8 mouse cellular contexts compared by ENCODE assay signal in the genomic region with DNA sequence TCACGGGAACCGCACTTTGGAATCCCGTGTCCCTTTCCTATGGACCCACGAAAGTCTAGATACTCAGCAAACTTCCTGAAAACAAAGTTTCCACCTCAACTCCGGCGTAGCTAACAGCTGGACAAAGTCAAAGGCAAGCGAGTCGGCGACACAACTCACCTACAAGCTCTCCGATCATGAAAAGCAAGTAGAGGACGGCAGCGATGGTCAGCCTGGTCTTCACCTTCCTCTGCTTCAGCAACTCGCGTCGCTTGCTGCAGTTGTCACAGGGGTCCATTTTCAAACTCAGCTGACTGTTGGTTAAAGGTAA. TPM values are rescaled to one million over a fixed set of nuclear protein-coding genes. Genes with fewer than 3 reads are reported as not detected.
A peak's percentile ranks its signal among the peaks of the same experiment; 100 is the strongest.
DNase-seq lines count a peak whose midpoint lies in the region; ATAC-seq lines count a peak whose summit lies in the region.

No protein-coding gene starts in this region.

- H3K27ac ChIP-seq in embryonic facial prominence, embryonic 10.5 days (replicated peaks) = peak overlapping the region; percentile 87
- H3K27ac ChIP-seq in hindbrain, embryonic 13.5 days = no peak overlapping the region; the same call in 1 of the 2 replicates

- ATAC-seq in hindbrain, embryonic 13.5 days (ENCODE audit: low FRiP score) = no peak
- peak; percentile 16 for ATAC-seq in megakaryocyte progenitor cell, adult 5-6 weeks (replicated peaks; ENCODE audit: poor library complexity)

- peak overlapping the region; percentile 79 for H3K4me3 ChIP-seq in embryonic facial prominence, embryonic 10.5 days
- H3K4me3 ChIP-seq in hindbrain, embryonic 13.5 days = peak overlapping the region; percentile 79

- no peaks in the 10 kb centered on the region for H3K9me3 ChIP-seq in embryonic facial prominence, embryonic 10.5 days
- H3K9me3 ChIP-seq in hindbrain, embryonic 13.5 days = no peaks in the 10 kb centered on the region

- intact Hi-C loops in left cerebral cortex, postnatal 36 days (cut with DNase I) = loop anchor here (2.0 kb wide), 1 partner anchor 37 kb away; a partner anchor contains a TSS

- H3K9ac ChIP-seq in hindbrain, embryonic 13.5 days = peak overlapping the region; percentile 90

- H3K27me3 ChIP-seq in embryonic facial prominence, embryonic 10.5 days (replicated peaks; ENCODE audit: low read depth, poor library complexity, severe bottlenecking) = peaks cover 31% of the 10 kb centered on the region
- H3K27me3 ChIP-seq in hindbrain, embryonic 13.5 days = 0 out of 2 replicates have a peak, but pooled peaks cover 4% of the 10 kb centered on the region

- peak overlapping the region; percentile 85 for H3K4me2 ChIP-seq in hindbrain, embryonic 13.5 days

- under 1% methylated on average over 15 of the region's 15 CpGs for WGBS in embryonic facial prominence, embryonic 10.5 days
- 2% methylated on average over 15 of the region's 15 CpGs for WGBS in hindbrain, embryonic 13.5 days

- DNase-seq in left cerebral cortex, postnatal 36 days (ENCODE audit: low spot score in 2 of 2) = peak; percentile 43 to 46
- no peak for DNase-seq in left cerebral cortex, adult 11 months (ENCODE audit: low spot score)
- no peak for DNase-seq in embryonic facial prominence, embryonic 10.5 days (ENCODE audit: low spot score)
- DNase-seq in retina, postnatal 1 day = no peak
- DNase-seq in frontal cortex, postnatal 36 days (ENCODE audit: low spot score in 2 of 2) = no peak
- DNase-seq in spleen, postnatal 4 days (ENCODE audit: low spot score in 2 of 2) = no peak

- H3K36me3 ChIP-seq in embryonic facial prominence, embryonic 10.5 days (replicated peaks) = no peaks in the 10 kb centered on the region
- no peaks in the 10 kb centered on the region for H3K36me3 ChIP-seq in hindbrain, embryonic 13.5 days

- peaks cover 9% of the 10 kb centered on the region; the same call in 1 of the 2 replicates for H3K4me1 ChIP-seq in embryonic facial prominence, embryonic 10.5 days
- H3K4me1 ChIP-seq in hindbrain, embryonic 13.5 days (replicated peaks) = peaks cover 30% of the 10 kb centered on the region

RNA-seq across cellular contexts. Expression of a gene that starts 0.6 kb away (rescaled TPM):
- total RNA-seq in left cerebral cortex, postnatal 36 days (2021) = 10 to 100 TPM; 46.3 to 52.0 TPM
- 4.4 and 5.0 TPM in 2 replicates for polyA plus RNA-seq in embryonic facial prominence, embryonic 10.5 days (2016; fragmentation: Nextera tagmentation; extraction: Ambion mirVana)
- polyA plus RNA-seq in hindbrain, embryonic 13.5 days (2015; fragmentation: Nextera tagmentation; extraction: Ambion mirVana) = 6.0 and 6.1 TPM in 2 replicates
- 1.8 and 2.1 TPM in 2 replicates for total RNA-seq in megakaryocyte progenitor cell, adult 5-6 weeks (2015)
- total RNA-seq in megakaryocyte progenitor cell, adult 5-6 weeks (2017) = 2.5 and 2.7 TPM in 2 replicates

RNA-seq across cellular contexts. Expression of a gene that starts 36.5 kb away (rescaled TPM):
- 10 to 100 TPM; 30.2 to 33.3 TPM for total RNA-seq in left cerebral cortex, postnatal 36 days (2021)
- polyA plus RNA-seq in embryonic facial prominence, embryonic 10.5 days (2016; fragmentation: Nextera tagmentation; extraction: Ambion mirVana) = 63.6 and 64.4 TPM in 2 replicates
- polyA plus RNA-seq in hindbrain, embryonic 13.5 days (2015; fragmentation: Nextera tagmentation; extraction: Ambion mirVana) = 88.1 and 97.7 TPM in 2 replicates
- total RNA-seq in megakaryocyte progenitor cell, adult 5-6 weeks (2015) = 15.5 and 18.9 TPM in 2 replicates
- 18.8 and 28.1 TPM in 2 replicates for total RNA-seq in megakaryocyte progenitor cell, adult 5-6 weeks (2017)

Comparison
In these comparisons a context has a peak if more than half of its experiments do, and no peak if none do; other contexts are left out.
1. DNase-seq: peak in left cerebral cortex, postnatal 36 days (2 of 2); none in left cerebral cortex, adult 11 months (single experiment), embryonic facial prominence, embryonic 10.5 days (single experiment), retina, postnatal 1 day (single experiment), frontal cortex, postnatal 36 days (0 of 2) and spleen, postnatal 4 days (0 of 2).
2. RNA of a gene that starts 0.6 kb away (total RNA-seq): 46.3 to 52.0 TPM in left cerebral cortex, postnatal 36 days; 1.8 to 2.7 TPM in megakaryocyte progenitor cell, adult 5-6 weeks; every median in the first group is over 10 times any median in the second.